Comparison of ENCODE assay signal across 7 mouse cellular contexts in the genomic region with DNA sequence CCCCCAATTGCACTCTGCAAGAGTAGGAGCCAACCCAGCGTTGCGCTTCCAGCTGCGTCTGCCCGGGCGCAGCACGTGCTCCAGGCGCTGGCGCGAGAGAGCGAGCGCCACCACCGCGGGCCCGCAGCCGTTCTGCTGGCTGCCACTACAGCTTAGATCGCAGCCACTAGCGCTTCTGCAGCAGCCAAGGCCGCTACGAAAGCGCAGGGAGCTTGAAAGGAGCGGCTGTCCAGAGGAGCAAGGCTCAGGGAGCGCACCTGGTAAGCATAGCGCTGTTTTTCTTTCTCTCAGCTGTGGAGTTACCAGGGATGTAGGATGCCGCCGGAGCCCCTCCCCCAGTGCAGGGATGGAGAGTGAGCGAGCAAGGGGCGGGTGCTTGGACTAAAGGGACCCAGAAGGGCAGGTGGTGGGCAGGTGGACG. TPM values are rescaled to one million over a fixed set of nuclear protein-coding genes. Genes with fewer than 3 reads are reported as not detected.
DNase-seq lines count a peak whose midpoint lies in the region; ATAC-seq and TF ChIP-seq lines count a peak whose summit lies in the region.

No protein-coding gene starts in this region.

- 1% methylated on average over 28 of the region's 28 CpGs for WGBS in lung, embryonic 15.5 days
- WGBS in embryonic facial prominence, embryonic 11.5 days, result under 1% methylated on average over 28 of the region's 28 CpGs
- under 1% methylated on average over 28 of the region's 28 CpGs for WGBS in intestine, embryonic 16.5 days
- WGBS in midbrain, embryonic 11.5 days, result under 1% methylated on average over 28 of the region's 28 CpGs

- no peaks in the 10 kb centered on the region for H3K9me3 ChIP-seq in lung, embryonic 15.5 days
- no peaks in the 10 kb centered on the region for H3K9me3 ChIP-seq in embryonic facial prominence, embryonic 11.5 days (replicated peaks; ENCODE audit: control insufficient read depth, low read length)
- no peaks in the 10 kb centered on the region for H3K9me3 ChIP-seq in intestine, embryonic 16.5 days (ENCODE audit: control insufficient read depth, low read length)
- H3K9me3 ChIP-seq in midbrain, embryonic 11.5 days (ENCODE audit: control insufficient read depth, low read length), result no peaks in the 10 kb centered on the region

- H3K27ac ChIP-seq in lung, embryonic 15.5 days, result no peak overlapping the region
- H3K27ac ChIP-seq in embryonic facial prominence, embryonic 11.5 days (replicated peaks; ENCODE audit: low read depth, low read length), result no peak overlapping the region
- no peak overlapping the region for H3K27ac ChIP-seq in intestine, embryonic 16.5 days (ENCODE audit: low read length)
- H3K27ac ChIP-seq in midbrain, embryonic 11.5 days (ENCODE audit: low read depth, low read length), result no peak overlapping the region
- H3K27ac ChIP-seq in testis, adult 2 months (ENCODE audit: control insufficient read depth, insufficient read depth, low read depth, low read length), result no peak overlapping the region

- H3K9ac ChIP-seq in lung, embryonic 15.5 days, result no peak overlapping the region
- 0 out of 2 replicates have a peak overlapping the region, but pooled peaks have one; percentile 6 for H3K9ac ChIP-seq in embryonic facial prominence, embryonic 11.5 days (replicated peaks; ENCODE audit: low read length)
- no peak overlapping the region for H3K9ac ChIP-seq in intestine, embryonic 16.5 days (ENCODE audit: low read depth, low read length)
- H3K9ac ChIP-seq in midbrain, embryonic 11.5 days (ENCODE audit: low read length), result peak overlapping the region; percentile 51

- H3K36me3 ChIP-seq in lung, embryonic 15.5 days, result no peaks in the 10 kb centered on the region
- H3K36me3 ChIP-seq in embryonic facial prominence, embryonic 11.5 days (replicated peaks; ENCODE audit: control insufficient read depth, insufficient read depth, low read depth, low read length), result no peaks in the 10 kb centered on the region
- H3K36me3 ChIP-seq in intestine, embryonic 16.5 days (ENCODE audit: control insufficient read depth, insufficient read depth, low read length), result no peaks in the 10 kb centered on the region
- no peaks in the 10 kb centered on the region for H3K36me3 ChIP-seq in midbrain, embryonic 11.5 days (ENCODE audit: control insufficient read depth, insufficient read depth, low read length)
- no peaks in the 10 kb centered on the region for H3K36me3 ChIP-seq in testis, adult 2 months (ENCODE audit: control insufficient read depth, insufficient read depth, low read length)

- no peak for TF ChIP-seq CTCF in testis, adult 2 months (IDR thresholded peaks at IDR 0.05; ENCODE audit: control insufficient read depth, insufficient read depth, insufficient replicate concordance, low read depth, low read length)

- TF ChIP-seq POLR2A in testis, adult 2 months (IDR thresholded peaks at IDR 0.05; ENCODE audit: control insufficient read depth, low read depth, low read length), result no peak

- 0 out of 2 replicates have a peak, but pooled peaks cover 6% of the 10 kb centered on the region for H3K4me1 ChIP-seq in lung, embryonic 15.5 days
- H3K4me1 ChIP-seq in embryonic facial prominence, embryonic 11.5 days (ENCODE audit: control insufficient read depth, insufficient read depth, low read length), result no peaks in the 10 kb centered on the region
- peaks cover 3% of the 10 kb centered on the region; the same call in 1 of the 2 replicates for H3K4me1 ChIP-seq in intestine, embryonic 16.5 days (ENCODE audit: control insufficient read depth, insufficient read depth, low read length)
- peaks cover 3% of the 10 kb centered on the region; the same call in 1 of the 2 replicates for H3K4me1 ChIP-seq in midbrain, embryonic 11.5 days (ENCODE audit: control insufficient read depth, insufficient read depth, low read length)
- peaks cover 6% of the 10 kb centered on the region; the same call in 1 of the 2 replicates for H3K4me1 ChIP-seq in testis, adult 2 months (ENCODE audit: control insufficient read depth, insufficient read depth, low read length)

- peak; percentile 19; the same call in 1 of the 2 replicates for ATAC-seq in lung, embryonic 15.5 days (ENCODE audit: borderline replicate concordance, extremely low read depth, low FRiP score, low TSS enrichment)
- peak; percentile 87 for ATAC-seq in embryonic facial prominence, embryonic 11.5 days (replicated peaks; ENCODE audit: insufficient number of reproducible peaks, low FRiP score, low TSS enrichment, low read depth)
- ATAC-seq in intestine, embryonic 16.5 days, result 0 out of 2 replicates have a peak, but pooled peaks have one; percentile 48
- peak; percentile 97 for ATAC-seq in midbrain, embryonic 11.5 days (ENCODE audit: low FRiP score)

- no peak for DNase-seq in lung, postnatal 4 days
- DNase-seq in embryonic facial prominence, embryonic 11.5 days (ENCODE audit: low spot score), result peak; percentile 61
- peak; percentile 94 for DNase-seq in midbrain, embryonic 11.5 days (ENCODE audit: low spot score, missing footprints)
- DNase-seq in spleen, postnatal 14 days (ENCODE audit: low spot score in 2 of 2), result no peak

- peak overlapping the region; percentile 16; the same call in 1 of the 2 replicates for H3K4me3 ChIP-seq in lung, embryonic 15.5 days
- peak overlapping the region; percentile 28 for H3K4me3 ChIP-seq in embryonic facial prominence, embryonic 11.5 days (ENCODE audit: low read depth, low read length)
- peak overlapping the region; percentile 26 for H3K4me3 ChIP-seq in intestine, embryonic 16.5 days (ENCODE audit: low read length)
- peak overlapping the region; percentile 36 for H3K4me3 ChIP-seq in midbrain, embryonic 11.5 days (ENCODE audit: low read depth, low read length)
- peak overlapping the region; percentile 63; the same call in 1 of the 2 replicates for H3K4me3 ChIP-seq in testis, adult 2 months (ENCODE audit: control insufficient read depth, low read depth, low read length)

- H3K4me2 ChIP-seq in lung, embryonic 15.5 days, result peak overlapping the region; percentile 40
- peak overlapping the region; percentile 49 for H3K4me2 ChIP-seq in embryonic facial prominence, embryonic 11.5 days (ENCODE audit: low read depth, low read length)
- H3K4me2 ChIP-seq in intestine, embryonic 16.5 days (ENCODE audit: low read depth, low read length), result peak overlapping the region; percentile 33
- H3K4me2 ChIP-seq in midbrain, embryonic 11.5 days, result peak overlapping the region; percentile 78

- peaks cover 20% of the 10 kb centered on the region for H3K27me3 ChIP-seq in lung, embryonic 15.5 days
- peaks cover 12% of the 10 kb centered on the region for H3K27me3 ChIP-seq in embryonic facial prominence, embryonic 11.5 days (ENCODE audit: control insufficient read depth, insufficient read depth, low read length)
- peaks cover 5% of the 10 kb centered on the region; the same call in 1 of the 2 replicates for H3K27me3 ChIP-seq in intestine, embryonic 16.5 days (replicated peaks; ENCODE audit: control insufficient read depth, insufficient read depth, low read length)
- H3K27me3 ChIP-seq in midbrain, embryonic 11.5 days (ENCODE audit: control insufficient read depth, insufficient read depth, low read length), result peaks cover 4% of the 10 kb centered on the region; the same call in 1 of the 2 replicates
- H3K27me3 ChIP-seq in testis, adult 2 months (ENCODE audit: control insufficient read depth, insufficient read depth, low read length), result no peaks in the 10 kb centered on the region

RNA-seq across cellular contexts. Expression of gene Grm5, which starts 0.3 kb away (rescaled TPM):
- polyA plus RNA-seq in lung, embryonic 15.5 days (2015; fragmentation: Nextera tagmentation; extraction: Ambion mirVana), result 0.04 and 0.08 TPM in 2 replicates
- 0.10 and 0.15 TPM in 2 replicates for polyA plus RNA-seq in embryonic facial prominence, embryonic 11.5 days (2014; fragmentation: Nextera tagmentation; extraction: Ambion mirVana)
- polyA plus RNA-seq in intestine, embryonic 16.5 days (2015; fragmentation: Nextera tagmentation; extraction: Ambion mirVana), result not detected in 2 replicates
- polyA plus RNA-seq in midbrain, embryonic 11.5 days (2014; fragmentation: Nextera tagmentation; extraction: Ambion mirVana), result 0.23 and 0.50 TPM in 2 replicates
- 0.41 and 0.46 TPM in 2 replicates for polyA plus RNA-seq in testis, adult 2 months (2012; rRNA removed)

Comparison
In these comparisons a context has a peak if more than half of its experiments do, and no peak if none do; other contexts are left out.
1. ATAC-seq: peak in every context shown above with its lines; median percentile 97 in midbrain, embryonic 11.5 days; 87 in embryonic facial prominence, embryonic 11.5 days; 48 in intestine, embryonic 16.5 days; 19 in lung, embryonic 15.5 days.
2. H3K9ac ChIP-seq: peak in embryonic facial prominence, embryonic 11.5 days (single experiment) and midbrain, embryonic 11.5 days (single experiment); none in lung, embryonic 15.5 days (single experiment) and intestine, embryonic 16.5 days (single experiment).
3. DNase-seq: peak in embryonic facial prominence, embryonic 11.5 days (single experiment) and midbrain, embryonic 11.5 days (single experiment); none in lung, postnatal 4 days (0 of 2) and spleen, postnatal 14 days (0 of 2).
4. Peak in every context shown above with its lines, with median percentiles within 50 percentile points of each other: H3K4me2 ChIP-seq and H3K4me3 ChIP-seq.